In the genomic region with DNA sequence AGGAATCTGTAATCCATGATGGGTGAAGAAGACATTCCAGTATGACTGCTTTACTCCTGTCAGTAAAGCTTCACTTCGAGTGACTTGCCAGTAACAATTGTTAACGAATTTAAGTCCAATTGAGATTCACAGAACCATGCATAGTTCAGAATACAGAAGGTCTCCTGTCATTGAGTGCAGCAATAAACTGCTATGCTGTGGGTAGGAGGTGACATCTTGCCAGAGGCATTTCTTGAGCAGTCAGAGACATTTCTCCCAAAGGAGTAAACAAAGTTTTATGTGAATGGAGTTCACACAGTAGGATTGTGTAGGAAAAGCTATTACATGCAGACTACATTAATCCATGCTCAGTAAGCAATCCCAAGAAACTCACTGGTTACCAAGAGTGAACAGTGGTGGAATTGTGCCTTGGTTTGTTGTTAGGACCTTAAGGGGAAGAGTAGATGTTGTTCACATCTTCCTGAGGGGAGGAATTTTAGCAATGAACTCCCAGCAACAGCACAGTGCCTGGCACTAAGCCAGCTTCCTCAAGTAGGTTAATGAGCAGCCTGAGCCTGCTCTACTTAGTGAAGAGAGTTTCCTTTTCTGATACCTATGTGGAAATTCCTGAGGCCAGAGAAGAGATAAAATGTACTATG, we compare ENCODE assay signal across 10 mouse cellular contexts.
DNase-seq lines count a peak whose midpoint lies in the region; ATAC-seq and TF ChIP-seq lines count a peak whose summit lies in the region.
"Had no signal": no experiment of that assay in that cellular context is flagged by ENCODE, and none has a peak within 500 bp of the region (broad histone marks: within the 10 kb centered on the region; RNA-seq: fewer than 3 reads in every experiment).

No protein-coding gene starts in this region.

- no peaks in the 10 kb centered on the region for H3K4me1 ChIP-seq in forebrain, embryonic 16.5 days (replicated peaks; ENCODE audit: control insufficient read depth, insufficient read depth, low read length)
- no peaks in the 10 kb centered on the region for H3K4me1 ChIP-seq in lung, embryonic 14.5 days (ENCODE audit: insufficient read depth)
- no peaks in the 10 kb centered on the region for H3K4me1 ChIP-seq in intestine, postnatal 0 days (replicated peaks; ENCODE audit: control insufficient read depth, insufficient read depth, low read length)
- H3K4me1 ChIP-seq: midbrain, embryonic 12.5 days; stomach, embryonic 15.5 days had no signal

- 22% methylated on average over 2 of the region's 2 CpGs for WGBS in forebrain, embryonic 16.5 days
- WGBS in lung, embryonic 14.5 days = 72% methylated on average over 2 of the region's 2 CpGs
- 70% methylated on average over 2 of the region's 2 CpGs for WGBS in intestine, postnatal 0 days

- H3K27me3 ChIP-seq in forebrain, embryonic 16.5 days (replicated peaks; ENCODE audit: control insufficient read depth, insufficient read depth, low read length) = no peaks in the 10 kb centered on the region
- H3K27me3 ChIP-seq in lung, embryonic 14.5 days (ENCODE audit: insufficient read depth, low read length) = no peaks in the 10 kb centered on the region
- H3K27me3 ChIP-seq in intestine, postnatal 0 days (replicated peaks; ENCODE audit: control insufficient read depth, insufficient read depth, low read length) = no peaks in the 10 kb centered on the region
- H3K27me3 ChIP-seq: midbrain, embryonic 12.5 days; stomach, embryonic 15.5 days had no signal

- H3K9ac ChIP-seq in forebrain, embryonic 16.5 days (replicated peaks; ENCODE audit: low read depth, low read length) = no peak overlapping the region
- H3K9ac ChIP-seq in lung, embryonic 14.5 days = no peak overlapping the region
- no peak overlapping the region for H3K9ac ChIP-seq in intestine, postnatal 0 days (ENCODE audit: low read depth, low read length)
- H3K9ac ChIP-seq: midbrain, embryonic 12.5 days; stomach, embryonic 15.5 days had no signal

- 0 out of 2 replicates have a peak overlapping the region, but pooled peaks have one; percentile 18 for H3K27ac ChIP-seq in layer of hippocampus, adult 2 months
- H3K27ac ChIP-seq in forebrain, embryonic 16.5 days (ENCODE audit: low read length) = no peak overlapping the region
- no peak overlapping the region for H3K27ac ChIP-seq in lung, embryonic 14.5 days (ENCODE audit: low read depth)
- H3K27ac ChIP-seq in intestine, postnatal 0 days (ENCODE audit: low read depth, low read length) = no peak overlapping the region
- H3K27ac ChIP-seq: midbrain, embryonic 12.5 days; stomach, embryonic 15.5 days had no signal

- TF ChIP-seq CTCF in layer of hippocampus, adult 2 months (conservative IDR thresholded peaks at IDR 0.05) = no peak
- no peak for TF ChIP-seq CTCF in lung, embryonic 14.5 days (IDR thresholded peaks at IDR 0.05; ENCODE audit: low read depth)
- no peak for TF ChIP-seq CTCF in intestine, postnatal 0 days (IDR thresholded peaks at IDR 0.05; ENCODE audit: low read depth)

- no peak for DNase-seq in layer of hippocampus, adult 2 months (ENCODE audit: low spot score in 2 of 2)
- DNase-seq in layer of hippocampus, adult 11-12 months (ENCODE audit: low spot score) = no peak
- peak; percentile 14 for DNase-seq in cerebellum, adult 9-10 months
- DNase-seq in lung, embryonic 14.5 days = peak; percentile 79
- no peak for DNase-seq in gastrocnemius, adult 8-10 months (ENCODE audit: low spot score in 2 of 2)

- no peaks in the 10 kb centered on the region for H3K36me3 ChIP-seq in forebrain, embryonic 16.5 days (ENCODE audit: control insufficient read depth, insufficient read depth)
- H3K36me3 ChIP-seq in lung, embryonic 14.5 days (ENCODE audit: insufficient read depth) = no peaks in the 10 kb centered on the region
- no peaks in the 10 kb centered on the region for H3K36me3 ChIP-seq in intestine, postnatal 0 days (ENCODE audit: control insufficient read depth, insufficient read depth)
- H3K36me3 ChIP-seq: midbrain, embryonic 12.5 days; stomach, embryonic 15.5 days had no signal

- no peak overlapping the region for H3K4me2 ChIP-seq in forebrain, embryonic 16.5 days (ENCODE audit: low read length)
- H3K4me2 ChIP-seq in lung, embryonic 14.5 days = no peak overlapping the region
- H3K4me2 ChIP-seq in intestine, postnatal 0 days (replicated peaks; ENCODE audit: low read depth) = no peak overlapping the region
- H3K4me2 ChIP-seq: midbrain, embryonic 12.5 days; stomach, embryonic 15.5 days had no signal

- H3K9me3 ChIP-seq in forebrain, embryonic 16.5 days (ENCODE audit: control insufficient read depth, low read length) = no peaks in the 10 kb centered on the region
- H3K9me3 ChIP-seq in lung, embryonic 14.5 days (ENCODE audit: low read depth, low read length) = no peaks in the 10 kb centered on the region
- H3K9me3 ChIP-seq in intestine, postnatal 0 days (ENCODE audit: control insufficient read depth) = no peaks in the 10 kb centered on the region
- H3K9me3 ChIP-seq: midbrain, embryonic 12.5 days; stomach, embryonic 15.5 days had no signal

- H3K4me3 ChIP-seq in layer of hippocampus, adult 2 months = no peak overlapping the region
- H3K4me3 ChIP-seq in forebrain, embryonic 16.5 days (replicated peaks; ENCODE audit: low read length) = no peak overlapping the region
- H3K4me3 ChIP-seq in lung, embryonic 14.5 days (ENCODE audit: low read depth, low read length) = no peak overlapping the region
- no peak overlapping the region for H3K4me3 ChIP-seq in intestine, postnatal 0 days (ENCODE audit: low read depth, low read length)
- H3K4me3 ChIP-seq: midbrain, embryonic 12.5 days; stomach, embryonic 15.5 days had no signal

- ATAC-seq in forebrain, embryonic 16.5 days = peak; percentile 66
- peak; percentile 84; the same call in 1 of the 2 replicates for ATAC-seq in lung, embryonic 14.5 days (ENCODE audit: insufficient read depth)
- no peak for ATAC-seq in intestine, postnatal 0 days
- ATAC-seq: inflammation-experienced regulatory T-cells, adult 6 months had no signal

Comparison
In these comparisons a context has a peak if more than half of its experiments do, and no peak if none do; other contexts are left out.
1. DNase-seq: peak in cerebellum, adult 9-10 months (single experiment) and lung, embryonic 14.5 days (single experiment); none in layer of hippocampus, adult 2 months (0 of 2), layer of hippocampus, adult 11-12 months (single experiment) and gastrocnemius, adult 8-10 months (0 of 2).